Mouse (Mus musculus) liver, adult (tissue): ENCODE measurements around the gene Nav2.

Experiments
- GATA4 ChIP-seq: IDR thresholded peaks from 2 replicates; pipeline ENCODE4 v1.6.1; 2014; ENCODE audit warnings: mild to moderate bottlenecking, low read length; ENCODE audit not compliant: insufficient replicate concordance

Gene Nav2

GRCm38 (mm10) chr7:49075333-49075934 lies 166.9 kb downstream of the Nav2 start:
- no peak for TF ChIP-seq GATA4

GRCm38 (mm10) chr7:49076283-49076694 lies 167.8 kb downstream of the Nav2 start:
- TF ChIP-seq GATA4: no peak

- TF ChIP-seq GATA4: no peak
Observed at GRCm38 (mm10) chr7:49078930-49079329, 170.4 kb downstream of the Nav2 start.

- TF ChIP-seq GATA4: no peak
Observed at GRCm38 (mm10) chr7:49082585-49083165, 174.2 kb downstream of the Nav2 start.

- TF ChIP-seq GATA4: no peak
Observed at GRCm38 (mm10) chr7:49084768-49085167, 176.3 kb downstream of the Nav2 start.

GRCm38 (mm10) chr7:49085759-49086158 lies 177.2 kb downstream of the Nav2 start:
- no peak for TF ChIP-seq GATA4

- TF ChIP-seq GATA4: no peak
Observed at GRCm38 (mm10) chr7:49087154-49087553, 178.6 kb downstream of the Nav2 start.

GRCm38 (mm10) chr7:49088198-49088912 lies 179.8 kb downstream of the Nav2 start:
- TF ChIP-seq GATA4: no peak

GRCm38 (mm10) chr7:49091371-49091770 lies 182.9 kb downstream of the Nav2 start:
- TF ChIP-seq GATA4: no peak

GRCm38 (mm10) chr7:49091921-49092320 lies 183.4 kb downstream of the Nav2 start:
- no peak for TF ChIP-seq GATA4

GRCm38 (mm10) chr7:49093596-49093995 lies 185.1 kb downstream of the Nav2 start:
- TF ChIP-seq GATA4: no peak

GRCm38 (mm10) chr7:49094531-49094930 lies 186.0 kb downstream of the Nav2 start:
- TF ChIP-seq GATA4: no peak

GRCm38 (mm10) chr7:49101291-49101690 lies 192.8 kb downstream of the Nav2 start:
- no peak for TF ChIP-seq GATA4

GRCm38 (mm10) chr7:49102223-49102622 lies 193.7 kb downstream of the Nav2 start:
- TF ChIP-seq GATA4: no peak

GRCm38 (mm10) chr7:49104376-49104775 lies 195.9 kb downstream of the Nav2 start:
- no peak for TF ChIP-seq GATA4

GRCm38 (mm10) chr7:49104793-49105192 lies 196.3 kb downstream of the Nav2 start:
- no peak for TF ChIP-seq GATA4
